Mouse (Mus musculus) central nervous system, embryonic 11.5 days (tissue): Measurements from ENCODE around the gene Olfr287. TPM values are rescaled to one million over a fixed set of nuclear protein-coding genes. Genes with fewer than 3 reads are reported as not detected.

Source experiments
- polyA plus RNA-seq: library from polyadenylated mRNA; depleted of rRNA; stranded (reverse); fragments of >200 nt; gene quantifications from 2 replicates; pipeline ENCODE4 v1.2.3, GENCODE M21; 2012; rRNA removed

Gene Olfr287
- not detected in 2 replicates for polyA plus RNA-seq

DNA sequence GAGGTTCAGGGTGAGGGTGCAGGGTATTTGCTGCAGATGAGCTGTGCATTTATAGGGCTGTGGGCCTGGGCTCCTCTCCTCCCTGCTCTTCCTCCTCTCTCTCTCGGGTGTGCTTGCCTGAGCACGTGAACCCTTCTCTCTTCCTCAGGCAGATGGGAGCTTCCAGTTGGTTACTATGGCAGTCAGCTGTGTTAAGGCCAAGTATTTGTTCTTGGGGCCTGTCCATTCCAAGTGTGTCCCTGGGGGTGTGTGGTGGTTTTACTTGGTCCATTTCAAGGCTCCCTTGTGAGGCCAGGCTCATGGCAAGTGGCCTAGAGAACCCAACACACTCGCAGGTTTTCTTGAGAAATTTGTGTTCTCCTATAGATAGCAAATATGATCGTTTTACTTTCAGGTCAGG, at the start of gene Olfr287, which contains the start of gene Gm44579:
Olfr287 (minus strand) TSS at position 180 of the 400 bp plus-strand sequence.
Gm44579 (minus strand) TSS at position 101 of the 400 bp plus-strand sequence.

GRCm38 (mm10) chr15:98257193-98257592, 36.3 kb upstream of the Olfr287 start, which contains the start of gene H1fnt:
TSS of gene H1fnt (minus strand) at chr15:98257293.

GRCm38 (mm10) chr15:98234350-98234749, 13.5 kb upstream of the Olfr287 start, which contains the start of gene Olfr286:
TSS of gene Olfr286 (minus strand) at chr15:98234450.

GRCm38 (mm10) chr15:98195442-98195841, 25.4 kb downstream of the Olfr287 start, which contains the start of gene Olfr288:
TSS of gene Olfr288 (minus strand) at chr15:98195542.

DNA sequence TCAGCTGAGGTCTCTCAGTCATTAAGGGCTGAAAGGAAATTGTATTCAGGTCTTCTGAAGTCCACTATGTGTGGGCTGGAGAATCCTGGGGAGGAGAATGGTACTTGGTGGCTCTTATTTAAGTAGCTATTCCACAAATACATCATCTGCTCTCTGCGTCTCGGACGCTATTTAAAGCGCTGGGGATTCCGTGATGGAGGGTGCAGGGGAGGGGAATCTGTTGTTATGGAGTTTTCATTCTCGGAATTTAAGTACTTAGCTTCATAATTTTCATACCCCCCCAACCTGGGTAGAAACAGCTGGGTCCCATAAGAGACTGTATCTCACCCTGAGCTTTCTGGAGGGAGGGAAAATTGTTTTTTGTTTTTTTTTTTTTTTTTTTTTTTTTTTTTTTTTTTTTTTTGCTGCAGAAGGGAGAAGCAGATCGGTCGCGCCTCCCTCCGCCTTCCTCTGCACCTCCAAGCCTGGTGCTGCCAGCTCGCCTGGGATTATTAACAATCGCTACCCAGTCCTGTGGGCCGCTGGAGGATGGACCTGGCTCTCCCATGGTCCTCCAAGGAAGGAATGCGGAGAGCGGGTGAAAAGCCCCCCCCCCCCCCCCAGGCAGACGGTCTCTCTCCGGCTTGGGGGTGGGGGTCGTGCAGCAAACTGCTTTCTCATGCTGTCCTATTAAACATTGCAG, 53.8 kb downstream of the Olfr287 start, which contains the start of gene Ccdc184:
Ccdc184 (plus strand) TSS at position 196 of the 682 bp plus-strand sequence.

DNA sequence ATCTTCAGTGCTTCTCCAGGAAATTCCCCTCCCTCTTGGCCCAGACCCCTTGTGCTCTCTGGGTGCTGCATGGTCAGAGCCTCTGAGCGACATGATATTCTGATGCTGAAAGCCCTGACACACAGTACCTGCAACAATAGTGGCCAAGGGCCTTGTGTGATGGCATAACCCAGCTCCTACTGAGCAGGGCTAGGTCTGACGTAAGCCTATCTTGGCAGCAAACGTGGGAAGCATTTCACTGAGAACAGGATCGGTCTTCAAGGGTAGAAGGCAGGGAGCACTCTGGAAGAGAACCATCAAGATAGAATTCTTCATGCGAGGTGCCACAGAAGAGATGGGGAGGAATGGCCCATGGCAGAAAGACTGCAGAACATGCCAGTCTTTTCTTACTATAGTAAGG, 55.3 kb downstream of the Olfr287 start, which contains the start of gene Asb8:
Asb8 (minus strand) TSS at position 101 of the 400 bp plus-strand sequence.

Other genes starting within 250 kb of the Olfr287 start
- gene Col2a1, start 216.4 kb downstream of the Olfr287 start, polyA plus RNA-seq: 220 and 226 TPM in 2 replicates
- gene Pfkm, start 128.5 kb downstream of the Olfr287 start, polyA plus RNA-seq: 54.5 and 71.3 TPM in 2 replicates
- gene Senp1, start 127.3 kb downstream of the Olfr287 start, polyA plus RNA-seq: 29.6 and 35.2 TPM in 2 replicates
- gene Asb8, start 55.4 kb downstream of the Olfr287 start, polyA plus RNA-seq: 23.4 and 36.6 TPM in 2 replicates
- gene Ccdc184, start 53.9 kb downstream of the Olfr287 start, polyA plus RNA-seq: 5.2 and 8.0 TPM in 2 replicates
- gene Olfr288, start 25.5 kb downstream of the Olfr287 start, polyA plus RNA-seq: not detected in 2 replicates
- gene Gm44579, start 79 bp downstream of the Olfr287 start, polyA plus RNA-seq: not detected in 2 replicates
- gene Olfr286, start 13.4 kb upstream of the Olfr287 start, polyA plus RNA-seq: not detected in 2 replicates
- not detected in 2 replicates for gene H1fnt, start 36.2 kb upstream of the Olfr287 start, polyA plus RNA-seq
- gene Zfp641, start 75.1 kb upstream of the Olfr287 start, polyA plus RNA-seq: 2.4 TPM in 2 replicates
- not detected in 2 replicates for gene Olfr285, start 96.3 kb upstream of the Olfr287 start, polyA plus RNA-seq
- gene Olfr284, start 119.9 kb upstream of the Olfr287 start, polyA plus RNA-seq: not detected in 2 replicates
- not detected in 2 replicates for gene Olfr283, start 159.9 kb upstream of the Olfr287 start, polyA plus RNA-seq
- gene Olfr282, start 210.2 kb upstream of the Olfr287 start, polyA plus RNA-seq: not detected in 2 replicates
- not detected in 2 replicates for gene Olfr281, start 231.5 kb upstream of the Olfr287 start, polyA plus RNA-seq
- gene OR5BS1P, start 248.8 kb upstream of the Olfr287 start, polyA plus RNA-seq: not detected in 2 replicates